Mouse (Mus musculus) skeletal muscle tissue, adult 2 months (tissue): Measurements from ENCODE around the gene Dhrs7c.
A peak's percentile ranks its signal among the peaks of the same experiment; 100 is the strongest.

ENCODE experiments used
- DNase-seq: peaks from one replicate; pipeline ENCODE4 v3.0.0-alpha.2; 2012; ENCODE audit warnings: low read depth, low spot score

Dhrs7c gene

GRCm38 (mm10) chr11:67839810-67840209, 41.8 kb downstream of the Dhrs7c start:
- DNase-seq = no peak

- no peak for DNase-seq
Observed at GRCm38 (mm10) chr11:67845193-67845592, 47.2 kb downstream of the Dhrs7c start.

- DNase-seq = no peak
Observed at GRCm38 (mm10) chr11:67851770-67852169, 53.8 kb downstream of the Dhrs7c start.

GRCm38 (mm10) chr11:67853996-67854395, 56.0 kb downstream of the Dhrs7c start:
- DNase-seq = no peak

- DNase-seq = peak; percentile 2
Observed at GRCm38 (mm10) chr11:67855035-67855434, 57.0 kb downstream of the Dhrs7c start.

GRCm38 (mm10) chr11:67858518-67858917, 60.5 kb downstream of the Dhrs7c start:
- DNase-seq = no peak

GRCm38 (mm10) chr11:67860743-67861398, 62.9 kb downstream of the Dhrs7c start:
- no peak for DNase-seq

- DNase-seq = no peak
Observed at GRCm38 (mm10) chr11:67861399-67861838, 63.4 kb downstream of the Dhrs7c start.

- no peak for DNase-seq
Observed at GRCm38 (mm10) chr11:67865100-67865499, 67.1 kb downstream of the Dhrs7c start.
